Mouse (Mus musculus) CH12.LX (cell line): ENCODE data around the gene Sgpp2. TPM values are rescaled to one million over a fixed set of nuclear protein-coding genes. Genes with fewer than 3 reads are reported as not detected.

Experiments used
- DNase-seq: peaks from one replicate; pipeline ENCODE4 v3.0.0-alpha.2; 2013; ENCODE audit errors: extremely low read depth
- H3K27ac ChIP-seq: 2 replicates; pipeline ENCODE4 v1.5.1; 2012; ENCODE audit warnings: low read depth, mild to moderate bottlenecking, control low read depth, moderate library complexity; ENCODE audit not compliant: insufficient read depth
- H3K27me3 ChIP-seq: replicated peaks from 2 replicates; pipeline ENCODE3; 2012; ENCODE audit warnings: inconsistent platforms
- H3K36me3 ChIP-seq, 2 experiments: replicated peaks in 1 of 2; 2 replicates each; pipeline versions ENCODE3 to v1.6.1; 2012; ENCODE audit warnings: inconsistent platforms in 1 of 2, low read length in 1 of 2, mild to moderate bottlenecking in 1 of 2, mixed read lengths in 1 of 2, moderate library complexity in 1 of 2; ENCODE audit not compliant: control insufficient read depth in 1 of 2, insufficient read depth in 1 of 2
- H3K4me1 ChIP-seq, 2 experiments: 2 replicates each; pipeline ENCODE4 v1.6.1; 2012; ENCODE audit warnings: inconsistent platforms in 1 of 2, moderate library complexity in 1 of 2; ENCODE audit not compliant: insufficient read depth in 2 of 2, control insufficient read depth in 1 of 2
- H3K4me2 ChIP-seq: 2 replicates; pipeline ENCODE4 v1.6.1; 2012; ENCODE audit warnings: low read depth, mild to moderate bottlenecking, control low read depth; ENCODE audit not compliant: poor library complexity, insufficient read depth, severe bottlenecking
- H3K4me3 ChIP-seq, 3 experiments: fragments of 150-350 bp in 1 of 3; sonication (generic) in 1 of 3; replicated peaks in 1 of 3; 2 replicates each; pipeline versions ENCODE3 to v1.5.1; 2011 to 2012; ENCODE audit warnings: low read depth in 2 of 3, low read length in 2 of 3, mild to moderate bottlenecking in 2 of 3, moderate library complexity in 2 of 3, control low read depth in 1 of 3, improper control_type of control experiment in 1 of 3, inconsistent platforms in 1 of 3, mixed read lengths in 1 of 3; ENCODE audit not compliant: poor library complexity in 1 of 3
- H3K79me2 ChIP-seq: replicated peaks from 2 replicates; pipeline ENCODE4 v1.6.1; 2012; ENCODE audit warnings: mild to moderate bottlenecking, moderate library complexity; ENCODE audit not compliant: control insufficient read depth, poor library complexity, insufficient read depth, severe bottlenecking; ENCODE audit errors: extremely low read depth
- H3K9ac ChIP-seq: 2 replicates; pipeline ENCODE4 v1.6.1; 2012; ENCODE audit warnings: low read depth, mild to moderate bottlenecking, control low read depth, moderate library complexity; ENCODE audit not compliant: insufficient read depth
- H3K9me3 ChIP-seq: replicated peaks from 2 replicates; pipeline ENCODE3; 2012; ENCODE audit warnings: low read length, inconsistent platforms, mixed read lengths
- BHLHE40 ChIP-seq: IDR thresholded peaks from 2 replicates; pipeline ENCODE4 v1.6.1; 2011; ENCODE audit warnings: mild to moderate bottlenecking, low read depth, low read length, improper control_type of control experiment
- CHD1 ChIP-seq: IDR thresholded peaks from 2 replicates; pipeline ENCODE4 v1.6.1; 2012; ENCODE audit warnings: low read depth, low read length, improper control_type of control experiment, inconsistent platforms
- CHD2 ChIP-seq: IDR thresholded peaks from 2 replicates; pipeline ENCODE4 v1.6.1; 2011; ENCODE audit warnings: low read length, improper control_type of control experiment
- CTCF ChIP-seq, 2 experiments: IDR thresholded peaks in 1 of 2; conservative IDR thresholded peaks in 1 of 2; 2 replicates each; pipeline ENCODE4 v1.5.1; 2011 to 2012; ENCODE audit warnings: low read depth in 2 of 2, low read length in 2 of 2, improper control_type of control experiment in 1 of 2, inconsistent platforms in 1 of 2, mild to moderate bottlenecking in 1 of 2, moderate library complexity in 1 of 2
- E2F4 ChIP-seq: IDR thresholded peaks from 2 replicates; pipeline ENCODE4 v1.6.1; 2011; ENCODE audit warnings: low read depth, low read length, improper control_type of control experiment; ENCODE audit not compliant: insufficient replicate concordance
- ELF1 ChIP-seq: IDR thresholded peaks from 2 replicates; pipeline ENCODE4 v1.6.1; 2014; ENCODE audit warnings: low read depth, mild to moderate bottlenecking, inconsistent platforms, low read length, improper control_type of control experiment
- EP300 ChIP-seq: IDR thresholded peaks from 2 replicates; pipeline ENCODE4 v1.6.1; 2011; ENCODE audit warnings: low read length, improper control_type of control experiment
- ETS1 ChIP-seq: conservative IDR thresholded peaks from 2 replicates; pipeline ENCODE4 v1.6.1; 2012; ENCODE audit warnings: low read depth, mild to moderate bottlenecking, inconsistent platforms, low read length, improper control_type of control experiment, moderate library complexity
- GABPA ChIP-seq: IDR thresholded peaks from 2 replicates; pipeline ENCODE4 v1.6.1; 2012; ENCODE audit warnings: low read depth, low read length, improper control_type of control experiment, inconsistent platforms; ENCODE audit not compliant: insufficient replicate concordance
- HCFC1 ChIP-seq: IDR thresholded peaks from 2 replicates; pipeline ENCODE4 v1.6.1; 2012; ENCODE audit warnings: low read depth, mild to moderate bottlenecking, inconsistent platforms, low read length, improper control_type of control experiment
- JUN ChIP-seq: IDR thresholded peaks from 2 replicates; pipeline ENCODE4 v1.6.1; 2011; ENCODE audit warnings: low read depth, mild to moderate bottlenecking, low read length, improper control_type of control experiment, moderate library complexity; ENCODE audit not compliant: insufficient read depth
- JUND ChIP-seq: conservative IDR thresholded peaks from 2 replicates; pipeline ENCODE4 v1.6.1; 2011; ENCODE audit warnings: low read depth, low read length, improper control_type of control experiment
- MAFK ChIP-seq: IDR thresholded peaks from 2 replicates; pipeline ENCODE4 v1.6.1; 2011; ENCODE audit warnings: low read length, improper control_type of control experiment; ENCODE audit not compliant: insufficient replicate concordance
- MAX ChIP-seq: IDR thresholded peaks from 2 replicates; pipeline ENCODE4 v1.6.1; 2011; ENCODE audit warnings: low read length, improper control_type of control experiment
- MAZ ChIP-seq: IDR thresholded peaks from 2 replicates; pipeline ENCODE4 v1.6.1; 2012; ENCODE audit warnings: low read depth, mild to moderate bottlenecking, inconsistent platforms, low read length, improper control_type of control experiment, moderate library complexity
- MEF2A ChIP-seq: IDR thresholded peaks from 2 replicates; pipeline ENCODE4 v1.6.1; 2014; ENCODE audit warnings: low read depth, mild to moderate bottlenecking, inconsistent platforms, low read length, improper control_type of control experiment, borderline replicate concordance
- NELFE ChIP-seq: IDR thresholded peaks from 2 replicates; pipeline ENCODE4 v1.6.1; 2011; ENCODE audit warnings: low read depth, low read length, improper control_type of control experiment
- PAX5 ChIP-seq: IDR thresholded peaks from 2 replicates; pipeline ENCODE4 v1.6.1; 2012; ENCODE audit warnings: low read length, inconsistent platforms, mixed read lengths
- POLR2AphosphoS2 ChIP-seq: IDR thresholded peaks from 2 replicates; pipeline ENCODE4 v1.6.1; 2011; ENCODE audit warnings: low read depth, low read length, improper control_type of control experiment
- RAD21 ChIP-seq: IDR thresholded peaks from 2 replicates; pipeline ENCODE4 v1.6.1; 2011; ENCODE audit warnings: low read depth, mild to moderate bottlenecking, low read length, improper control_type of control experiment, moderate library complexity
- SMC3 ChIP-seq: IDR thresholded peaks from 2 replicates; pipeline ENCODE4 v1.6.1; 2011; ENCODE audit warnings: low read depth, low read length, improper control_type of control experiment
- TBP ChIP-seq: conservative IDR thresholded peaks from 2 replicates; pipeline ENCODE4 v1.6.1; 2011; ENCODE audit warnings: low read depth, low read length, improper control_type of control experiment
- UBTF ChIP-seq: IDR thresholded peaks from 2 replicates; pipeline ENCODE4 v1.6.1; 2012; ENCODE audit warnings: low read depth, mild to moderate bottlenecking, inconsistent platforms, low read length, improper control_type of control experiment, moderate library complexity
- USF1 ChIP-seq: IDR thresholded peaks from 2 replicates; pipeline ENCODE4 v1.6.1; 2014; ENCODE audit warnings: low read depth, mild to moderate bottlenecking, inconsistent platforms, low read length, improper control_type of control experiment
- ZKSCAN1 ChIP-seq: IDR thresholded peaks from 2 replicates; pipeline ENCODE4 v1.6.1; 2012; ENCODE audit warnings: low read depth, inconsistent platforms, low read length, improper control_type of control experiment, borderline replicate concordance
- dilution Hi-C: fragments of 300-500 bp; cut with MboI; formaldehyde crosslinking; loops from 2 replicates; pipeline ENCODE4 v1.14.3; 2020; ENCODE audit warnings: low sequenced_read_pairs; ENCODE audit not compliant: extremely low pct_unique_long_range_greater_than_20kb, extremely low pct_ligation_motif_present
- in situ Hi-C: fragments of 300-500 bp; cut with MboI; formaldehyde crosslinking; loops from 3 replicates; pipeline ENCODE4 v1.14.3; 2019; ENCODE audit warnings: low sequenced_read_pairs, low pct_ligation_motif_present, low pct_unique_long_range_greater_than_20kb, mixed read lengths
- polyA plus RNA-seq: library from polyadenylated mRNA; unstranded; fragments of >175 nt; gene quantifications from 2 replicates; pipeline ENCODE4 v1.2.1, GENCODE M21; 2012; ENCODE audit warnings: low read depth; ENCODE audit not compliant: insufficient read length
- total RNA-seq, 2 experiments: library from RNA; depleted of rRNA; stranded (reverse); fragments of 300-350 nt in 1 of 2; fragments of >200 nt in 1 of 2; gene quantifications; 2 replicates each; pipeline ENCODE4 v1.2.3; 2012 to 2014

Sgpp2 gene
- total and polyA plus RNA-seq, 3 experiments: 0.16 to 0.87 (median 0.59) TPM

DNA sequence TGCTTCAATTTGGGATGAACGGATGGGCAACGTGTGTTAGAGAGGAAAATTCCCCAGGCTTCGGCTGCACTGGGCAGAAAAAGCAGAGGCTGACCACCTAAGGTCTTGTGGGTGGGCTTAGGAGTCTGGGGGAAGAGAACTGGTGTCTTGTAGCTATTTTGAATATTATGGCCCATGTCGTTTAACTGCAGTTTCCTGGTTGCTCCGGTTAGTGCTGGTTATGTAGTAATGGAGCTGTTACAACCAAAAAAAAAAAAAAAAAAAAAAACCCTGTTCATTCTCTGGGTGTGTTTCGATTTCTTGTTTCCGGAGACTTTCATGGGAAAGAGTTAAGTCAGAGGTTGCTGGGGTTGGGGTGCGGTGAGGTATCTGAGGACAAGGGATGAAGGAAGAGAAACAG is 12.7 kb downstream of the Sgpp2 start:
- H3K4me1 ChIP-seq: no peaks in the 10 kb centered on the region; a peak in 1 of 4 replicates
- TF ChIP-seq MAZ: no peak
- TF ChIP-seq HCFC1: no peak
- TF ChIP-seq ZKSCAN1: no peak
- no peak for TF ChIP-seq CHD2
- TF ChIP-seq MAX: no peak
- no peak for TF ChIP-seq ELF1
- TF ChIP-seq GABPA: no peak
- no peak for TF ChIP-seq MAFK
- no peak for TF ChIP-seq UBTF
- TF ChIP-seq JUN: no peak
- TF ChIP-seq SMC3: no peak
- TF ChIP-seq MEF2A: no peak
- TF ChIP-seq E2F4: no peak
- no peak for TF ChIP-seq USF1
- TF ChIP-seq CHD1: no peak
- TF ChIP-seq ETS1: no peak
- TF ChIP-seq RAD21: no peak
- TF ChIP-seq EP300: no peak
- no peak for TF ChIP-seq CTCF (conservative IDR thresholded peaks at IDR 0.05 in 1 of 2, IDR thresholded peaks at IDR 0.05 in 1 of 2; ENCODE audit: low read depth in 2 of 2, low read length in 2 of 2)
- no peak overlapping the region for H3K27ac ChIP-seq
- dilution Hi-C loops: no loop called here
- H3K4me3 ChIP-seq: no peak overlapping the region
- no peaks in the 10 kb centered on the region for H3K36me3 ChIP-seq
- H3K4me2 ChIP-seq: no peak overlapping the region
- no peaks in the 10 kb centered on the region for H3K79me2 ChIP-seq
- no peaks in the 10 kb centered on the region for H3K27me3 ChIP-seq
- no peaks in the 10 kb centered on the region for H3K9me3 ChIP-seq
- H3K9ac ChIP-seq: no peak overlapping the region
- DNase-seq: no peak
- in situ Hi-C loops: no loop called here

DNA sequence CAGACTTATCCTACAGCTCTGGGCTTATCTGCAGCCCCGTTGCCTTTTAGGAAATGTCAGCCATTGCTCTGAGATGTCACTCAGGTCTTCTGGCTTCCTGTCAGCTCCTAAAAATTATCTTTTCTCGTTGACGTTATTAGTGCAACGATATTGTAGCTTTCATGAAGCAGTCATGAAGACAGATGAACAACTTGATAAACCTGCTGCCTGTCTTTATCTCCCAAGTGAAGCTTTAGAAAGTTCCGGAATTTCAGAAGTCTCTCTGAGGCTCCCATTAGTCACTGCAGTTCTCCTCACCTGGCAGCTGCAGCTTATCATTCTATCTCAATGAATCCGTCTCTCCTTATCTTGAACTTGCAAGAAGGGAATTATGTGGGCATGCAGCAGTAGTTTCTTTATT is 13.9 kb downstream of the Sgpp2 start:
- no peak overlapping the region for H3K4me3 ChIP-seq
- no peaks in the 10 kb centered on the region for H3K9me3 ChIP-seq
- dilution Hi-C loops: no loop called here
- H3K79me2 ChIP-seq: no peaks in the 10 kb centered on the region
- H3K4me1 ChIP-seq: no peaks in the 10 kb centered on the region
- in situ Hi-C loops: no loop called here
- H3K36me3 ChIP-seq: no peaks in the 10 kb centered on the region
- DNase-seq: no peak
- H3K27ac ChIP-seq: no peak overlapping the region
- H3K9ac ChIP-seq: no peak overlapping the region
- TF ChIP-seq HCFC1 (no peak), TBP (no peak), SMC3 (no peak), MAX (no peak), MAZ (no peak), MEF2A (no peak), NELFE (no peak), GABPA (no peak), BHLHE40 (no peak), UBTF (no peak), PAX5 (no peak), JUND (no peak), POLR2AphosphoS2 (no peak)
- H3K27me3 ChIP-seq: no peaks in the 10 kb centered on the region
- no peak overlapping the region for H3K4me2 ChIP-seq
